Comparison of ENCODE assay signal across 8 mouse cellular contexts in the genomic region with DNA sequence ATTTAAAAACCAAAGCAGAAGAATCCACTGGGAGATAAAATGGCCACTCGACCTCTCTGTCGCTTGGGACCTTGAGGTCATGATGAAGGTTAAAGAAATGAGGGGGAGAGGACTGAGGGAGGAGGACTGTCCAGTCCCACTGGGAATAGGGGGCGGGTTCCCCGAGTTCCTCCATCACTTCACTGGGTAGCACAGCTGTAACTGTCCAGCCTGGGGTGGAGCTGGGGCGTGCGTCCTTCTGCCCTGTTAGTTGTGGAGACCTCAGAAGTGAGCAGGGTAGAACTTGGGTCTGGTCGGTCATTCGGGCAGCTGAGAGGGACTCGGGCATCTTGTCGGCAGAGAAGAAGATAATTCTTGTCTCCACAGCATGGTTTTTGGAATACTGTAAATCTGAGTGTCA. TPM values are rescaled to one million over a fixed set of nuclear protein-coding genes. Genes with fewer than 3 reads are reported as not detected.
DNase-seq lines count a peak whose midpoint lies in the region; ATAC-seq and TF ChIP-seq lines count a peak whose summit lies in the region.

No protein-coding gene starts in this region.

- no peak for TF ChIP-seq POLR2A in cerebellum, adult 2 months (IDR thresholded peaks at IDR 0.05; ENCODE audit: borderline replicate concordance, insufficient read depth, low read length)
- TF ChIP-seq POLR2A in spleen, adult 2 months (IDR thresholded peaks at IDR 0.05; ENCODE audit: low read depth, low read length): no peak

- H3K27ac ChIP-seq in cerebellum, adult 2 months (ENCODE audit: insufficient read depth, low read length): no peak overlapping the region
- H3K27ac ChIP-seq in spleen, adult 2 months (ENCODE audit: insufficient read depth, low read length): peak overlapping the region; percentile 36; the same call in 1 of the 2 replicates
- H3K27ac ChIP-seq in limb, embryonic 15.5 days: peak overlapping the region; percentile 65; the same call in 1 of the 2 replicates
- H3K27ac ChIP-seq in stomach, postnatal 0 days (replicated peaks): no peak overlapping the region

- H3K36me3 ChIP-seq in spleen, adult 2 months (ENCODE audit: control insufficient read depth, insufficient read depth, low read length): peaks cover 46% of the 10 kb centered on the region
- no peaks in the 10 kb centered on the region for H3K36me3 ChIP-seq in limb, embryonic 15.5 days
- no peaks in the 10 kb centered on the region for H3K36me3 ChIP-seq in stomach, postnatal 0 days (ENCODE audit: control insufficient read depth, insufficient read depth, low read length)

- H3K4me3 ChIP-seq in cerebellum, adult 2 months (replicated peaks; ENCODE audit: insufficient read depth, low read depth, low read length): peak overlapping the region; percentile 80
- peak overlapping the region; percentile 58 for H3K4me3 ChIP-seq in spleen, adult 2 months (ENCODE audit: extremely low read depth, insufficient read depth, insufficient read length)
- peak overlapping the region; percentile 61 for H3K4me3 ChIP-seq in limb, embryonic 15.5 days
- peak overlapping the region; percentile 52 for H3K4me3 ChIP-seq in stomach, postnatal 0 days (ENCODE audit: low read depth, low read length)

- no peak for TF ChIP-seq EP300 in stomach, postnatal 0 days (optimal IDR thresholded peaks at IDR 0.05)

- no peaks in the 10 kb centered on the region for H3K9me3 ChIP-seq in limb, embryonic 15.5 days
- H3K9me3 ChIP-seq in stomach, postnatal 0 days (ENCODE audit: control insufficient read depth, low read length): no peaks in the 10 kb centered on the region

- ATAC-seq in limb, embryonic 15.5 days (ENCODE audit: insufficient number of reproducible peaks, low FRiP score, low TSS enrichment, low read depth): no peak
- ATAC-seq in stomach, postnatal 0 days (ENCODE audit: low FRiP score, low TSS enrichment): no peak
- ATAC-seq in cerebellum, adult (ENCODE audit: insufficient number of reproducible peaks, low FRiP score, low TSS enrichment): no peak

- H3K9ac ChIP-seq in limb, embryonic 15.5 days: peak overlapping the region; percentile 51
- H3K9ac ChIP-seq in stomach, postnatal 0 days (ENCODE audit: low read length): peak overlapping the region; percentile 59

- WGBS in cerebellum, adult 2 months: 23% methylated on average over 10 of the region's 10 CpGs
- WGBS in spleen, adult 2 months: 50% methylated on average over 10 of the region's 10 CpGs
- 28% methylated on average over 10 of the region's 10 CpGs for WGBS in limb, embryonic 15.5 days
- 26% methylated on average over 10 of the region's 10 CpGs for WGBS in stomach, postnatal 0 days

- H3K27me3 ChIP-seq in cerebellum, adult 2 months (ENCODE audit: control insufficient read depth, insufficient read depth, low read length): no peaks in the 10 kb centered on the region
- H3K27me3 ChIP-seq in spleen, adult 2 months (ENCODE audit: control insufficient read depth, insufficient read depth, low read length): no peaks in the 10 kb centered on the region
- 0 out of 2 replicates have a peak, but pooled peaks cover 4% of the 10 kb centered on the region for H3K27me3 ChIP-seq in limb, embryonic 15.5 days
- H3K27me3 ChIP-seq in stomach, postnatal 0 days (ENCODE audit: control insufficient read depth, insufficient read depth, low read length): no peaks in the 10 kb centered on the region

- peak overlapping the region; percentile 67 for H3K4me2 ChIP-seq in limb, embryonic 15.5 days
- peak overlapping the region; percentile 74 for H3K4me2 ChIP-seq in stomach, postnatal 0 days (replicated peaks; ENCODE audit: low read depth)

- H3K4me1 ChIP-seq in cerebellum, adult 2 months (ENCODE audit: control insufficient read depth, insufficient read depth, low read length): no peaks in the 10 kb centered on the region
- H3K4me1 ChIP-seq in spleen, adult 2 months (ENCODE audit: control insufficient read depth, insufficient read depth, insufficient read length): peaks cover 6% of the 10 kb centered on the region; the same call in 1 of the 2 replicates
- 0 out of 2 replicates have a peak, but pooled peaks cover 4% of the 10 kb centered on the region for H3K4me1 ChIP-seq in limb, embryonic 15.5 days
- H3K4me1 ChIP-seq in stomach, postnatal 0 days (replicated peaks; ENCODE audit: control insufficient read depth, insufficient read depth): no peaks in the 10 kb centered on the region

- intact Hi-C loops in left cerebral cortex, postnatal 36 days (cut with DNase I): no loop called here

- DNase-seq in cerebellum, adult 2 months: no peak
- no peak for DNase-seq in cerebellum, adult 11 months
- no peak for DNase-seq in spleen, adult 2 months (ENCODE audit: low read depth in 1 of 2, low spot score in 2 of 2)
- no peak for DNase-seq in spleen, adult 18-20 months
- DNase-seq in stomach, postnatal 0 days (ENCODE audit: low spot score): no peak
- DNase-seq in left cerebral cortex, postnatal 36 days (ENCODE audit: low spot score in 2 of 2): no peak

- no peak for TF ChIP-seq CTCF in cerebellum, adult 2 months (IDR thresholded peaks at IDR 0.05; ENCODE audit: borderline replicate concordance, insufficient read depth, low read depth, low read length)
- TF ChIP-seq CTCF in spleen, adult 2 months (IDR thresholded peaks at IDR 0.05; ENCODE audit: extremely low read depth, insufficient read depth, insufficient read length, insufficient replicate concordance): no peak
- no peak for TF ChIP-seq CTCF in stomach, postnatal 0 days (IDR thresholded peaks at IDR 0.05; ENCODE audit: low read depth)

RNA-seq across cellular contexts. Expression of a gene that starts 3.6 kb away (rescaled TPM):
- polyA plus RNA-seq in cerebellum, adult 2 months (2012; rRNA removed): 2.9 and 3.8 TPM in 2 replicates
- polyA plus RNA-seq in spleen, adult 2 months (2012; rRNA removed): 1,025 and 1,109 TPM in 2 replicates
- polyA plus RNA-seq in limb, embryonic 15.5 days (2015; fragmentation: Nextera tagmentation; extraction: Ambion mirVana): 3.3 and 3.8 TPM in 2 replicates
- polyA plus RNA-seq in stomach, postnatal 0 days (2015; fragmentation: Nextera tagmentation; extraction: Ambion mirVana): 5.6 and 6.7 TPM in 2 replicates
- 1 to 10 TPM; 2.7 to 2.9 TPM for total RNA-seq in left cerebral cortex, postnatal 36 days (2021)

RNA-seq across cellular contexts. Expression of a gene that starts 16.2 kb away (rescaled TPM):
- polyA plus RNA-seq in cerebellum, adult 2 months (2012; rRNA removed): 0.08 and 0.10 TPM in 2 replicates
- polyA plus RNA-seq in spleen, adult 2 months (2012; rRNA removed): 11.4 and 13.5 TPM in 2 replicates
- polyA plus RNA-seq in limb, embryonic 15.5 days (2015; fragmentation: Nextera tagmentation; extraction: Ambion mirVana): not detected in 2 replicates
- polyA plus RNA-seq in stomach, postnatal 0 days (2015; fragmentation: Nextera tagmentation; extraction: Ambion mirVana): not detected in 2 replicates
- not detected for total RNA-seq in left cerebral cortex, postnatal 36 days (2021)

RNA-seq across cellular contexts. Expression of a gene that starts 21.6 kb away (rescaled TPM):
- polyA plus RNA-seq in cerebellum, adult 2 months (2012; rRNA removed): 3.0 and 3.1 TPM in 2 replicates
- 1,846 and 1,869 TPM in 2 replicates for polyA plus RNA-seq in spleen, adult 2 months (2012; rRNA removed)
- 2.9 and 3.3 TPM in 2 replicates for polyA plus RNA-seq in limb, embryonic 15.5 days (2015; fragmentation: Nextera tagmentation; extraction: Ambion mirVana)
- 6.8 and 8.2 TPM in 2 replicates for polyA plus RNA-seq in stomach, postnatal 0 days (2015; fragmentation: Nextera tagmentation; extraction: Ambion mirVana)
- 1 to 10 TPM; 2.6 to 3.4 TPM for total RNA-seq in left cerebral cortex, postnatal 36 days (2021)

RNA-seq across cellular contexts. Expression of a gene that starts 45.4 kb away (rescaled TPM):
- not detected in 2 replicates for polyA plus RNA-seq in cerebellum, adult 2 months (2012; rRNA removed)
- polyA plus RNA-seq in spleen, adult 2 months (2012; rRNA removed): 4.1 and 4.4 TPM in 2 replicates
- 0.20 TPM in 2 replicates for polyA plus RNA-seq in limb, embryonic 15.5 days (2015; fragmentation: Nextera tagmentation; extraction: Ambion mirVana)
- polyA plus RNA-seq in stomach, postnatal 0 days (2015; fragmentation: Nextera tagmentation; extraction: Ambion mirVana): 0.13 and 0.16 TPM in 2 replicates
- under 1 TPM; 0.50 to 0.74 TPM for total RNA-seq in left cerebral cortex, postnatal 36 days (2021)

RNA-seq across cellular contexts. Expression of a gene that starts 51.7 kb away (rescaled TPM):
- polyA plus RNA-seq in cerebellum, adult 2 months (2012; rRNA removed): 4.0 TPM in 2 replicates
- 5,504 and 8,483 TPM in 2 replicates for polyA plus RNA-seq in spleen, adult 2 months (2012; rRNA removed)
- 5.8 and 7.5 TPM in 2 replicates for polyA plus RNA-seq in limb, embryonic 15.5 days (2015; fragmentation: Nextera tagmentation; extraction: Ambion mirVana)
- 19.3 and 20.1 TPM in 2 replicates for polyA plus RNA-seq in stomach, postnatal 0 days (2015; fragmentation: Nextera tagmentation; extraction: Ambion mirVana)
- total RNA-seq in left cerebral cortex, postnatal 36 days (2021): 1 to 10 TPM; 1.9 to 2.5 TPM

Comparison
In these comparisons a context has a peak if more than half of its experiments do, and no peak if none do; other contexts are left out.
1. H3K27ac ChIP-seq: peak in spleen, adult 2 months (single experiment) and limb, embryonic 15.5 days (single experiment); none in cerebellum, adult 2 months (single experiment) and stomach, postnatal 0 days (single experiment).
2. RNA of a gene that starts 3.6 kb away (polyA plus RNA-seq): 1,025 to 1,109 TPM in spleen, adult 2 months; 5.6 to 6.7 TPM in stomach, postnatal 0 days, 3.3 to 3.8 TPM in limb, embryonic 15.5 days and 2.9 to 3.8 TPM in cerebellum, adult 2 months; every median in the first group is over 100 times any median in the second.
3. RNA of a gene that starts 16.2 kb away (polyA plus RNA-seq): 11.4 to 13.5 TPM in spleen, adult 2 months; 0.08 to 0.10 TPM in cerebellum, adult 2 months, not detected in limb, embryonic 15.5 days and not detected in stomach, postnatal 0 days; every median in the first group is over 10 times any median in the second.
4. RNA of a gene that starts 21.6 kb away (polyA plus RNA-seq): 1,846 to 1,869 TPM in spleen, adult 2 months; 6.8 to 8.2 TPM in stomach, postnatal 0 days, 3.0 to 3.1 TPM in cerebellum, adult 2 months and 2.9 to 3.3 TPM in limb, embryonic 15.5 days; every median in the first group is over 100 times any median in the second.
5. Peak in every context shown above with its lines, with median percentiles within 50 percentile points of each other: H3K4me3 ChIP-seq.